Mouse (Mus musculus) erythroblast, embryonic 14.5 days (primary cell): ENCODE measurements around the gene Cdc5l. TPM values are rescaled to one million over a fixed set of nuclear protein-coding genes. Genes with fewer than 3 reads are reported as not detected.

ENCODE experiments used
- H3K27me3 ChIP-seq: 2 replicates; pipeline ENCODE4 v1.6.1; 2012; ENCODE audit warnings: inconsistent platforms; ENCODE audit not compliant: control insufficient read depth
- H3K36me3 ChIP-seq: 2 replicates; pipeline ENCODE4 v1.6.1; 2012; ENCODE audit warnings: mild to moderate bottlenecking, inconsistent platforms; ENCODE audit not compliant: control insufficient read depth
- H3K4me1 ChIP-seq: 2 replicates; pipeline ENCODE4 v1.6.1; 2012; ENCODE audit warnings: inconsistent platforms; ENCODE audit not compliant: control insufficient read depth
- H3K4me3 ChIP-seq: replicated peaks from 2 replicates; pipeline ENCODE3; 2012; ENCODE audit warnings: moderate library complexity, mild to moderate bottlenecking, inconsistent platforms
- H3K9me3 ChIP-seq: 2 replicates; pipeline ENCODE4 v1.6.1; 2012; ENCODE audit warnings: low read length, inconsistent platforms, mixed read lengths; ENCODE audit not compliant: control insufficient read depth
- GATA1 ChIP-seq: IDR thresholded peaks from 2 replicates; pipeline ENCODE4 v1.6.1; 2012; ENCODE audit warnings: low read length, inconsistent platforms, mixed read lengths
- TAL1 ChIP-seq: IDR thresholded peaks from 3 replicates; pipeline ENCODE4 v1.6.1; 2012; ENCODE audit warnings: low read length, inconsistent platforms, mixed read lengths
- polyA plus RNA-seq: library from polyadenylated mRNA; stranded (reverse); fragments of >175 nt; gene quantifications from 2 replicates; pipeline ENCODE4 v1.2.3, GENCODE M21; 2012

Cdc5l gene
- polyA plus RNA-seq, 1 experiment, result 0.98 TPM

DNA sequence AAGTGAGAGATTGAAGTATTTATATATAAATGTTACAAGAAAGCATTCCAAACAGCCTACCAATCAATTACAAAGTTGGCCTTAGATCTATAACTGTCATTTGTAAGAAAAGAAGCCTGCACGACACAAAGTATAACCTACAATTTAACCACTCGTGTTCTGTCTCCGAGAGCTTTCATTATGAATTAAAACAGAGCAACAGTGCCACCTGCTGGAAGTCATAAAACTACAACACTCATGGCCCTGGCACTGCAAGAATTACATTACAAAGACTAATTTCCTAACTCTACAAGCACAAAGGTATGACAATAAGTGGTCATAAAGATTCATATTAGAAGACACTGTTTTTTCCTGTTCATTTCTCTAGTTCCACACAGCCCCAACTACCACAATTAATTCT lies 30.3 kb downstream of the Cdc5l start:
- TF ChIP-seq TAL1, result no peak
- no peak for TF ChIP-seq GATA1
- Histone ChIP-seq H3K4me3 (no peak overlapping the region), H3K36me3 (peaks cover 90% of the 10 kb centered on the region), H3K4me1 (no peaks in the 10 kb centered on the region), H3K27me3 (no peaks in the 10 kb centered on the region), H3K9me3 (no peaks in the 10 kb centered on the region)

DNA sequence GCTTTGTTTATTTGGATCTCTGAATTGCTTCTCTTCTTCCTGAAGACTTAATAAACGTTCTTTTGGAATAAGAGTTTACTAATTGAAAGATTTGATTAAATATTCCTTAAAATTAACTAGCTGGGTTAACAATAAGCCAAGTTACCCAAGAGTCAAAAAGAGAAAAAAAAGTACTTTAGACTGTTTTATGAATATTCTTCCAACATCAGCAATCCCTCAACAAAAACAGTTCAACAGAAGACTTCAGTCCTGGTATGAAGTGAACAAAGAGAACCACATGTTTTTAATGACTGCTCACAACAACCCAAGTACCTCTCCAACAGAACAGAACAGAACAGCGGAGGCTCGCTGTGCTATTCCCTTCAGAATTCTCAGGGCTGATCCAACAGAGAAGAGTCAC lies 30.9 kb downstream of the Cdc5l start:
- H3K27me3 ChIP-seq, result no peaks in the 10 kb centered on the region
- H3K4me3 ChIP-seq, result no peak overlapping the region
- H3K36me3 ChIP-seq, result peaks cover 89% of the 10 kb centered on the region
- TF ChIP-seq GATA1 (no peak), TAL1 (no peak)
- H3K4me1 ChIP-seq, result no peaks in the 10 kb centered on the region
- H3K9me3 ChIP-seq, result no peaks in the 10 kb centered on the region

DNA sequence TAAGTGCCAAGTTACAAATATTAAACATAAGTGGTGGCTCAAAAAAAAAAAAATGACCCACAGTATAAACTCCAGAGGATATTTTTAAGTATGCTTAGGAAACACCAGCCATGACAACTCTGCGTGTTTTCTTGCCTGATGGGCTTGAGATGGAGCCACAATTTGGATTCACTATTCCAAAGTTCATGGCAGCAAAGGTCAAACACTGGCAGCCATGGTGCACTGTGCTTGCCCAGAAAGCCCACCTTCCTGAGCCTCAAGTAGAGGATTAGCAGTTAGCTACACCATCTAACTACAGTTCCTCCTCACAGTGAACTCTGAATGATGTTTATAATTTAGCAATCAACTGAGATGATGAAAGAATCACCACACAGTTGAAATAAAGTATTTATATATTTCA lies 31.4 kb downstream of the Cdc5l start:
- Histone ChIP-seq H3K36me3 (peaks cover 88% of the 10 kb centered on the region), H3K4me1 (no peaks in the 10 kb centered on the region), H3K4me3 (no peak overlapping the region), H3K27me3 (no peaks in the 10 kb centered on the region), H3K9me3 (no peaks in the 10 kb centered on the region)
- no peak for TF ChIP-seq GATA1

DNA sequence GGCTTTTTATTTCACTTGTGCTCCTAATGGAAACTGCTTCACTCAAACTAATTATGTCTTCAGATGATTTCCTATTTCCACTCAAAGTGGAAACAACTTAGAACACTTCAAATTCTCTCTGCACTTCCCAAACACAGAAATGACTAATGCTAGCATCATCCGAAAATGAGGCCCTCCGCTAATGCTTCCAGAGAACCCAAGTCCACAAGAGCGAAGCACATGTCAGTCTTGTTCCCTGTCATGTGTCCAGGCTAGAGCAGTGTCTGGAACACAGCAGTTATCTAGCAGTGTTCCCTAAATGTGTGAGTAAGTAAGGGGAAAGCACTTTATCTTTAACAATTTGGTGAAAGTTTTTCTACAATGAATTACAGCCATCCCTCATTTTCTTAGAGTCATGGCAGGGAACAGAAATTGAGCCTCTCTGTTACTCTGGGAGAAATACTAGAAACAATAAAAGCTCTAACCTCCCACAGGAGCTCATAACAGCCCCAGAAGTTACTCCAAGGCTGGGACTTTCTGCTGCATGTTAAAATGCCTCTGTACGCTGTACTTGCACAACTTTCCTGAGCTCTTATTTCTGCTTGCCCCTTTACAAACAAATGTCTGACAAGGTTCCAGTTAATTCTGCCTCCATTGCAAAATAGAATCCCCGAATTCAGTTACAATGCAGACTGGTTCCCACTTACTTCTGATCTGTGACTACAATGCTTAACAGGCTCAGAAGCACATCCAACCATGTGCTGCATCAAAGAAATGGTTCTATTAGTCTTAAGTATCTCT lies 32.2 kb downstream of the Cdc5l start:
- TF ChIP-seq GATA1, result no peak
- peaks cover 85% of the 10 kb centered on the region for H3K36me3 ChIP-seq
- H3K4me1 ChIP-seq, result no peaks in the 10 kb centered on the region

DNA sequence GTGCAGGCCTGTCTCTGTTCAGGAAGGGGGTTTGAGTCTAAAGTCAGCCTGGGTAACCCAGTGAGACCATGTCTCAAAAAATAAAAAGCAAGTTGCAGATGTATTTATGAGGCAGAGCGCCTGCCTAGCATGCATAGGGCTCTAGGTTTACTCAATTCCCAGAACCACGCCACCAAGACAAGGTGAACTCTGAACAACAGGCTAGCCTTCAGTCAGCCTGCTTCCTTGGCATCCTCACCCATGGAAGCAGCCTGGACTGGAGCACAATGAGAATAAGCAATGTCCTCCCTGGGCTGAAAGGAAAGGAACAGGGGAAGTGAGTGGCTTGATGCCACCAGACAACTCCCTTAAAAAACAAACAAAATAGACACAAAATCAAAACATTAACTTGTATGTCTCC lies 35.5 kb downstream of the Cdc5l start:
- no peaks in the 10 kb centered on the region for H3K27me3 ChIP-seq
- no peaks in the 10 kb centered on the region for H3K9me3 ChIP-seq
- H3K4me3 ChIP-seq, result no peak overlapping the region
- H3K4me1 ChIP-seq, result no peaks in the 10 kb centered on the region
- H3K36me3 ChIP-seq, result peaks cover 77% of the 10 kb centered on the region
- TF ChIP-seq TAL1, result no peak
- TF ChIP-seq GATA1, result no peak

More for the DNA sequence above, 32.2 kb downstream of the Cdc5l start:
- no peaks in the 10 kb centered on the region for H3K27me3 ChIP-seq
- no peak overlapping the region for H3K4me3 ChIP-seq
- no peaks in the 10 kb centered on the region for H3K9me3 ChIP-seq

DNA sequence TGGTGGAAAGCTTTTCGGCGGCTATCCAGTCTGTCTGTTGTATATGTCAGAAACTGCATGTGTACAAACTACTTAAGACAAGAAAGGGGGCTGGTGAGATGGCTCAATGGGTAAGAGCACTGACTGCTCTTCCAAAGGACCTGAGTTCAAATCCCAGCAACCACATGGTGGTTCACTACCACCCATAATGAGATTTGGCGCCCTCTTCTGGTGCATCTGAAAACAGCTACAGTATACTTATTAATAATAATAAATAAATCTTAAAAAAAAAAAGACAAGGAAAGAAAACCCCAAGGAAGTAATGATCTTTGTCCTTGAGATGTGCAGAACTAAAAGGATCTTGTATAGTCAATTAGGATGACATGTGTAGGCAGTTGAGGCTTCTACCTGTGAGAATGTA lies 36.0 kb downstream of the Cdc5l start:
- Histone ChIP-seq H3K9me3 (no peaks in the 10 kb centered on the region), H3K36me3 (peaks cover 77% of the 10 kb centered on the region), H3K27me3 (no peaks in the 10 kb centered on the region), H3K4me1 (no peaks in the 10 kb centered on the region), H3K4me3 (no peak overlapping the region)
- no peak for TF ChIP-seq TAL1
- TF ChIP-seq GATA1, result no peak

DNA sequence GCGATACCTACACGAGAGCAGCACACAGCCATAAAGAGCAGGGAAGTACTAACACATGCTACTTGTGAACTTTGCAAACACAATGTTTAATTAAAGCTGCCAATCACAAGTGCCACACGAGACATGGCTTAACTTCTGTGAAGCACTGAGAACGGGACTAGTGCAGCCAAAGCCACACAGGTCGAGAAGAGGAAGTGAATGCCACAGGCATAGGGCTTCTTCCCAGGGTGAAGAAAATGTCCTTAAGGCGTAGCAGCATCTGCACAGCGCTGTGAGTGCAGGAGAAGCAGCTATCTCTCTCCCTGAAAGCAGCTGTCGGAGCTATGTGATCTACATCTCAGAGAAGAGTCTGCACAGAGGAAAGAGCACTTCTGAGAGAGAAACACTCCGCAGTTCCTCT lies 38.9 kb downstream of the Cdc5l start:
- Histone ChIP-seq H3K27me3 (no peaks in the 10 kb centered on the region), H3K9me3 (no peaks in the 10 kb centered on the region), H3K4me1 (no peaks in the 10 kb centered on the region), H3K36me3 (peaks cover 78% of the 10 kb centered on the region), H3K4me3 (no peak overlapping the region)
- TF ChIP-seq GATA1 (no peak), TAL1 (no peak)

DNA sequence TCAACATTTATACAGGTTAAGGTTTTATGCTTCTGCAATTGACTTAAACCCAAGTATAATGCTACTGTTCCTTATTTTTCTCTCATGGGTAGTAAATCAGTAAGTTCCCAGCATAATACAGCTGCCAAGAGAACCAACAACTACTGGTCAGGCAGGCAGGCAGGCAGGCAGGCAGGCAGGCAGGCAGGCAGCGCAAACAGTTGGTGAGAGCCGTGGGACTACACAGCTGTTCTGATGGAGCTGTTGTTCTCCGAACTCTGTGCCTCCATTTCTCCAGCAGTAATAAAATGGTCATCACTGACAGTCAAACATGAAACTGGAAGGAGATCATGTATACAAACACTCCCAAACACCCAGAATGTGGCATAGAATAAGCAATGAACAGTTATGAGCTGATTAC lies 39.8 kb downstream of the Cdc5l start:
- Histone ChIP-seq H3K4me1 (no peaks in the 10 kb centered on the region), H3K9me3 (no peaks in the 10 kb centered on the region), H3K27me3 (no peaks in the 10 kb centered on the region), H3K36me3 (peaks cover 76% of the 10 kb centered on the region), H3K4me3 (no peak overlapping the region)
- TF ChIP-seq GATA1 (no peak), TAL1 (no peak)

DNA sequence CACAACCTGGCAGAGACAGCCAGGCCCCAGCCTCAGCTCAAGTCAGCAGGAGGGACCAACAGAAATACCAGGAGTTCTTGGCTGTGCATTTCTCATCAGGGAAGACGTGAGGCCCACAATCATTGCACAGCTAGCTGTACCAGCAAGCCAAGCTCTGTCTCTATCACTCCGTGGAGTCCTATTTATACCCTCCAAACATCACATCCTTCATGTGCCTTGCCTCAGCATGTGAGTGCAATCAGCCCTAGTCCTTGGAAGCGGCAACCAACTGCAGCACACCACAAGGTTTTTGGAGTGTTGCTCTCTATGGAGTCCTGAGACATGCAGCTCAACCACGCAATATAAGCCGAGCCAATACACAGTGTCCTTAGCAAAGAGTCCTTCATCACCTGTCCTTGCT lies 43.6 kb downstream of the Cdc5l start:
- H3K4me3 ChIP-seq, result no peak overlapping the region
- H3K36me3 ChIP-seq, result peaks cover 88% of the 10 kb centered on the region
- no peaks in the 10 kb centered on the region for H3K4me1 ChIP-seq
- H3K9me3 ChIP-seq, result no peaks in the 10 kb centered on the region
- no peak for TF ChIP-seq TAL1
- no peak for TF ChIP-seq GATA1
- H3K27me3 ChIP-seq, result no peaks in the 10 kb centered on the region

DNA sequence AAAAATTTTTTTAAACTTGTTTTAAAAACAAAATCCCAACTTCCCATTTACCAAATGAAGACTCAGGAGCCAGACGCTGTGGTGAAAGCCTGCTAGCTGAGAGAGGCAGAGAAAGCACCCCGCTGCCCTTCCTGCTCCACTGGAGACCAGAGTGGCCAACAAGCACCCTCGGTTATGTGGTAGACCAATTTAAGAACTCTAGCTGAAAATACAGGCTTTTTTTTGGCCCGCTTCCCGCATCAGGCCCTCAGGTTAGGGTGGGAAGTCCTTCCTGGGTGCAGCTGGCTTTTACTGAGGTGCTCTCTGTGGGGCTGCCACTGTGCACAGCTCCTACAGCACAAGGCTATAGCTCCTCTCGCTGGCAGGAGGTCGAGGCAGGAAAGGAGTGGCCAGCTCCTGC lies 46.6 kb downstream of the Cdc5l start:
- Histone ChIP-seq H3K4me3 (no peak overlapping the region), H3K4me1 (no peaks in the 10 kb centered on the region), H3K36me3 (peaks cover 64% of the 10 kb centered on the region), H3K9me3 (no peaks in the 10 kb centered on the region), H3K27me3 (no peaks in the 10 kb centered on the region)
- TF ChIP-seq TAL1 (no peak), GATA1 (no peak)
